Mouse (Mus musculus) neural tube, embryonic 15.5 days (tissue): ENCODE data around the gene Tom1. TPM values are rescaled to one million over a fixed set of nuclear protein-coding genes. Genes with fewer than 3 reads are reported as not detected.

ENCODE experiments used
- ATAC-seq: fragments of 200-750 bp; cut with Nextera tagmentation; 2 replicates; pipeline ENCODE4 v1.8.0; 2017; ENCODE audit warnings: mild to moderate bottlenecking, moderate TSS enrichment, moderate library complexity; ENCODE audit not compliant: low FRiP score
- H3K27ac ChIP-seq: fragments of 300-500 bp; sonication (generic); replicated peaks from 2 replicates; pipeline ENCODE4 v1.5.1; 2015; ENCODE audit warnings: mild to moderate bottlenecking, inconsistent platforms
- H3K27me3 ChIP-seq: fragments of 300-500 bp; sonication (generic); replicated peaks from 2 replicates; pipeline ENCODE4 v1.6.1; 2015; ENCODE audit warnings: inconsistent platforms
- H3K36me3 ChIP-seq: fragments of 300-500 bp; sonication (generic); 2 replicates; pipeline ENCODE4 v1.6.1; 2015; ENCODE audit warnings: inconsistent platforms
- H3K4me1 ChIP-seq: fragments of 300-500 bp; sonication (generic); 2 replicates; pipeline ENCODE4 v1.6.1; 2015; ENCODE audit warnings: inconsistent platforms
- H3K4me2 ChIP-seq: fragments of 300-500 bp; sonication (generic); 2 replicates; pipeline ENCODE4 v1.6.1; 2015; ENCODE audit warnings: inconsistent platforms, mild to moderate bottlenecking, moderate library complexity
- H3K4me3 ChIP-seq: fragments of 300-500 bp; sonication (generic); replicated peaks from 2 replicates; pipeline ENCODE4 v1.5.1; 2015; ENCODE audit warnings: mild to moderate bottlenecking, inconsistent platforms
- H3K9ac ChIP-seq: fragments of 300-500 bp; sonication (generic); replicated peaks from 2 replicates; pipeline ENCODE4 v1.6.1; 2015; ENCODE audit warnings: mild to moderate bottlenecking, inconsistent platforms
- H3K9me3 ChIP-seq: fragments of 300-500 bp; sonication (generic); replicated peaks from 2 replicates; pipeline ENCODE4 v1.6.1; 2016; ENCODE audit warnings: inconsistent platforms
- WGBS: fragments of 180-500 bp; shearing (Covaris S2); methylation state at CpG from one replicate; pipeline ENCODE4 v1.1.7; 2015; ENCODE audit warnings: mixed read lengths; 5-methylcytosine and 5-hydroxymethylcytosine counted together
- polyA plus RNA-seq: library from polyadenylated mRNA; unstranded; fragments of >200 nt; fragmentation: Nextera tagmentation; extraction: Ambion mirVana; gene quantifications from 2 replicates; pipeline ENCODE4 v1.2.1, GENCODE M21; 2015

The Tom1 gene
- polyA plus RNA-seq, 1 experiment from 2014 or later, result 44.1 TPM

GRCm38 (mm10) chr8:75078215-75078614, 44.7 kb downstream of the Tom1 start:
- Histone ChIP-seq H3K4me1 (no peaks in the 10 kb centered on the region), H3K9me3 (no peaks in the 10 kb centered on the region), H3K4me2 (no peak overlapping the region), H3K9ac (no peak overlapping the region), H3K4me3 (no peak overlapping the region), H3K36me3 (no peaks in the 10 kb centered on the region), H3K27ac (no peak overlapping the region), H3K27me3 (no peaks in the 10 kb centered on the region)
- 86% methylated on average over 1 of the region's 1 CpGs for WGBS
- no peak for ATAC-seq

GRCm38 (mm10) chr8:75078851-75079250, 45.3 kb downstream of the Tom1 start:
- Histone ChIP-seq H3K9me3 (no peaks in the 10 kb centered on the region), H3K27ac (no peak overlapping the region), H3K36me3 (no peaks in the 10 kb centered on the region), H3K27me3 (no peaks in the 10 kb centered on the region), H3K9ac (no peak overlapping the region), H3K4me2 (no peak overlapping the region), H3K4me1 (0 out of 2 replicates have a peak, but pooled peaks cover 3% of the 10 kb centered on the region), H3K4me3 (no peak overlapping the region)
- WGBS, result 97% methylated on average over 9 of the region's 9 CpGs
- no peak for ATAC-seq

- no peak overlapping the region for H3K4me3 ChIP-seq
- no peaks in the 10 kb centered on the region for H3K9me3 ChIP-seq
- WGBS, result 80% methylated on average over 9 of the region's 9 CpGs
- no peak for ATAC-seq
- no peaks in the 10 kb centered on the region for H3K27me3 ChIP-seq
- H3K4me2 ChIP-seq, result no peak overlapping the region
- no peaks in the 10 kb centered on the region for H3K36me3 ChIP-seq
- H3K4me1 ChIP-seq, result 0 out of 2 replicates have a peak, but pooled peaks cover 3% of the 10 kb centered on the region
- no peak overlapping the region for H3K27ac ChIP-seq
- no peak overlapping the region for H3K9ac ChIP-seq
Measured at GRCm38 (mm10) chr8:75081364-75082040, 48.0 kb downstream of the Tom1 start.

- Histone ChIP-seq H3K9ac (no peak overlapping the region), H3K4me2 (no peak overlapping the region), H3K36me3 (no peaks in the 10 kb centered on the region), H3K4me1 (0 out of 2 replicates have a peak, but pooled peaks cover 3% of the 10 kb centered on the region), H3K27me3 (no peaks in the 10 kb centered on the region), H3K4me3 (no peak overlapping the region), H3K27ac (no peak overlapping the region), H3K9me3 (no peaks in the 10 kb centered on the region)
- ATAC-seq, result no peak
- 87% methylated on average over 6 of the region's 6 CpGs for WGBS
Measured at GRCm38 (mm10) chr8:75082181-75082805, 48.8 kb downstream of the Tom1 start.

GRCm38 (mm10) chr8:75083846-75084245, 50.3 kb downstream of the Tom1 start:
- H3K36me3 ChIP-seq, result no peaks in the 10 kb centered on the region
- H3K9ac ChIP-seq, result no peak overlapping the region; the same call in 1 of the 2 replicates
- H3K4me2 ChIP-seq, result peak overlapping the region; percentile 55
- no peaks in the 10 kb centered on the region for H3K9me3 ChIP-seq
- H3K4me3 ChIP-seq, result peak overlapping the region; percentile 31
- peaks cover 3% of the 10 kb centered on the region; the same call in 1 of the 2 replicates for H3K4me1 ChIP-seq
- no peaks in the 10 kb centered on the region for H3K27me3 ChIP-seq
- WGBS, result 7% methylated on average over 16 of the region's 17 CpGs
- ATAC-seq, result peak; percentile 89
- no peak overlapping the region for H3K27ac ChIP-seq

- Histone ChIP-seq H3K4me3 (no peak overlapping the region), H3K4me2 (peak overlapping the region; percentile 55; the same call in 1 of the 2 replicates), H3K4me1 (peaks cover 9% of the 10 kb centered on the region), H3K36me3 (no peaks in the 10 kb centered on the region), H3K27ac (no peak overlapping the region), H3K9ac (no peak overlapping the region), H3K9me3 (no peaks in the 10 kb centered on the region), H3K27me3 (no peaks in the 10 kb centered on the region)
- ATAC-seq, result no peak
- WGBS, result 83% methylated on average over 3 of the region's 3 CpGs
Measured at GRCm38 (mm10) chr8:75084382-75085064, 51.0 kb downstream of the Tom1 start.

GRCm38 (mm10) chr8:75086002-75086401, 52.5 kb downstream of the Tom1 start:
- Histone ChIP-seq H3K9me3 (no peaks in the 10 kb centered on the region), H3K4me3 (no peak overlapping the region), H3K27me3 (no peaks in the 10 kb centered on the region), H3K27ac (no peak overlapping the region), H3K36me3 (no peaks in the 10 kb centered on the region), H3K4me1 (peaks cover 10% of the 10 kb centered on the region), H3K4me2 (no peak overlapping the region), H3K9ac (no peak overlapping the region)
- WGBS, result 78% methylated on average over 2 of the region's 2 CpGs
- no peak for ATAC-seq

GRCm38 (mm10) chr8:75087127-75087526, 53.6 kb downstream of the Tom1 start:
- H3K4me3 ChIP-seq, result no peak overlapping the region
- H3K9me3 ChIP-seq, result no peaks in the 10 kb centered on the region
- no peak overlapping the region for H3K9ac ChIP-seq
- no peaks in the 10 kb centered on the region for H3K36me3 ChIP-seq
- H3K4me2 ChIP-seq, result no peak overlapping the region
- H3K27me3 ChIP-seq, result no peaks in the 10 kb centered on the region
- no peak for ATAC-seq
- H3K27ac ChIP-seq, result no peak overlapping the region
- peaks cover 10% of the 10 kb centered on the region for H3K4me1 ChIP-seq

GRCm38 (mm10) chr8:75088989-75089881, 55.7 kb downstream of the Tom1 start:
- H3K9me3 ChIP-seq, result no peaks in the 10 kb centered on the region
- no peak overlapping the region for H3K9ac ChIP-seq
- 0 out of 2 replicates have a peak overlapping the region, but pooled peaks have one; percentile 13 for H3K27ac ChIP-seq
- WGBS, result 23% methylated on average over 6 of the region's 6 CpGs
- no peaks in the 10 kb centered on the region for H3K36me3 ChIP-seq
- no peak overlapping the region for H3K4me3 ChIP-seq
- peak; percentile 54; the same call in 1 of the 2 replicates for ATAC-seq
- peak overlapping the region; percentile 40 for H3K4me2 ChIP-seq
- H3K4me1 ChIP-seq, result peaks cover 18% of the 10 kb centered on the region
- no peaks in the 10 kb centered on the region for H3K27me3 ChIP-seq

- Histone ChIP-seq H3K36me3 (no peaks in the 10 kb centered on the region), H3K27me3 (no peaks in the 10 kb centered on the region), H3K4me1 (peaks cover 18% of the 10 kb centered on the region), H3K4me2 (no peak overlapping the region), H3K9me3 (no peaks in the 10 kb centered on the region), H3K27ac (no peak overlapping the region), H3K4me3 (no peak overlapping the region), H3K9ac (no peak overlapping the region)
- 78% methylated on average over 4 of the region's 4 CpGs for WGBS
- no peak for ATAC-seq
Measured at GRCm38 (mm10) chr8:75090781-75091365, 57.4 kb downstream of the Tom1 start.
